Mouse (Mus musculus): ENCODE data around the gene C1rb.
"Not testable (repeated sequence)": the region's sequence is repeated elsewhere in the genome, so short reads cannot be mapped to it uniquely, and the experiment has no call there.

C1rb gene

DNA sequence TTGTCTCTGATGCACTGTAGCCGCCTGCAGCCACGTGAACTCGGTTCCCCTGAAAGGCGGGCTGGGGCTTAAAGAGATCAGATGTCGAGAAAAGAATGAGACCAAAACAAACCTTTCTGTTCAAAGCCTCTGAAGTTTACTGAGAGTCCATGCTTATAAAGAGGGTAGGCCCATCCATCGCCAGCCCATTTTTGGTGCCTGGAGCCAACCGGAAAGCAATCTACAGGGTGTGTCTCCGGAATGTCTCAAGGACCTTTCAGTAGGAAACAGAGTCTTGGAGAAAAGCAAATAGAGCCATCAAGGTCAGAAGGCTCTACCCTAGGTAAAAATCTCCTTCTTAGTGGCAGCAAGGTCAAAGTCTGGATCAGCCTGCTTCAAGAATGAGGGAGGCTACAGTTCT is 23.0 kb downstream of the C1rb start:
- no peak for DNase-seq (ENCODE audit: low spot score)

DNA sequence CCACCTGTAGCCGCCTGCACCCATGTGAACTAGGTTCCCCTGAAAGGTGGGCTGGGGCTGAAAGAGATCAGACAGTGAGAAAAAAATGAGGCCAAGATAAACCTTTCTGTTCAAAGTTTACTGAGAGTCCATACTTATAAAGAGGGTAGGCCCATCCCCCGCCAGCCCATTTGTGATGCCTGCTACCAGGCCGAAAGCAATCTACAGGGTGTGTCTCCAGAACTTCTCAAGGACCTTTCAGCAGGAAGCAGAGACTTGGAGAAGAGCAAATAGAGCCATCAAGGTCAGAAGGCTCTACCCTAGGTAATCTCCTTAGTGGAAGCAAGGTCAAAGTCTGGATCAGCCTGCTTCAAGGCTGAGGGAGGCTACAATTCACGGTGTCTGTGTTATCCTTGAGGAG is 31.9 kb downstream of the C1rb start:
- peak; percentile 16 for DNase-seq (ENCODE audit: low spot score)

- DNase-seq (ENCODE audit: low spot score): no peak
Measured at GRCm38 (mm10) chr6:124625612-124626011, 55.5 kb downstream of the C1rb start.

GRCm38 (mm10) chr6:124626184-124626583 is 56.1 kb downstream of the C1rb start:
- not testable (repeated sequence) for DNase-seq (ENCODE audit: low spot score)

- no peak for DNase-seq (ENCODE audit: low spot score)
Measured at GRCm38 (mm10) chr6:124630763-124631162, 60.7 kb downstream of the C1rb start.
